Mouse (Mus musculus) embryonic facial prominence, embryonic 11.5 days (tissue): ENCODE measurements around the gene Mad2l1bp. TPM values are rescaled to one million over a fixed set of nuclear protein-coding genes. Genes with fewer than 3 reads are reported as not detected.

ENCODE experiments used
- ATAC-seq: fragments of 200-750 bp; cut with Nextera tagmentation; replicated peaks from 2 replicates; pipeline ENCODE4 v1.8.0; 2017; ENCODE audit warnings: low read depth; ENCODE audit not compliant: insufficient number of reproducible peaks, low FRiP score, low TSS enrichment
- DNase-seq: peaks from one replicate; pipeline ENCODE4 v3.0.0-alpha.2; 2015; ENCODE audit warnings: low spot score
- H3K27ac ChIP-seq: fragments of 300-500 bp; sonication (generic); replicated peaks from 2 replicates; pipeline ENCODE4 v1.5.1; 2014; ENCODE audit warnings: mild to moderate bottlenecking, low read depth, low read length, control low read depth
- H3K27me3 ChIP-seq: fragments of 300-500 bp; sonication (generic); 2 replicates; pipeline ENCODE4 v1.6.1; 2014; ENCODE audit warnings: mild to moderate bottlenecking, low read length, moderate library complexity, mixed read lengths; ENCODE audit not compliant: control insufficient read depth, insufficient read depth
- H3K36me3 ChIP-seq: fragments of 300-500 bp; sonication (generic); replicated peaks from 2 replicates; pipeline ENCODE4 v1.6.1; 2014; ENCODE audit warnings: low read depth, mild to moderate bottlenecking, low read length, moderate library complexity, mixed read lengths; ENCODE audit not compliant: control insufficient read depth, insufficient read depth
- H3K4me1 ChIP-seq: fragments of 300-500 bp; sonication (generic); 2 replicates; pipeline ENCODE4 v1.6.1; 2014; ENCODE audit warnings: low read length, mixed read lengths; ENCODE audit not compliant: control insufficient read depth, insufficient read depth
- H3K4me2 ChIP-seq: fragments of 300-500 bp; sonication (generic); 2 replicates; pipeline ENCODE4 v1.6.1; 2014; ENCODE audit warnings: low read depth, mild to moderate bottlenecking, control low read depth, low read length, moderate library complexity
- H3K4me3 ChIP-seq: fragments of 300-500 bp; sonication (generic); 2 replicates; pipeline ENCODE4 v1.5.1; 2014; ENCODE audit warnings: low read depth, low read length, control low read depth
- H3K9ac ChIP-seq: fragments of 300-500 bp; sonication (generic); replicated peaks from 2 replicates; pipeline ENCODE4 v1.6.1; 2014; ENCODE audit warnings: mild to moderate bottlenecking, control low read depth, low read length
- H3K9me3 ChIP-seq: fragments of 300-500 bp; sonication (generic); replicated peaks from 2 replicates; pipeline ENCODE4 v1.6.1; 2016; ENCODE audit warnings: mild to moderate bottlenecking, low read length, inconsistent platforms, mixed read lengths; ENCODE audit not compliant: control insufficient read depth
- WGBS: fragments of 180-500 bp; shearing (Covaris S2); extraction: QIAGEN DNeasy Blood & Tissue Kit; methylation state at CpG from one replicate; pipeline ENCODE4 v1.1.7; 2014; 5-methylcytosine and 5-hydroxymethylcytosine counted together
- polyA plus RNA-seq: library from polyadenylated mRNA; unstranded; fragments of >200 nt; fragmentation: Nextera tagmentation; extraction: Ambion mirVana; gene quantifications from 2 replicates; pipeline ENCODE4 v1.2.1, GENCODE M21; 2014

The Mad2l1bp gene
- polyA plus RNA-seq, 1 experiment from 2014 or later = 37.1 TPM

- Histone ChIP-seq H3K4me1 (no peaks in the 10 kb centered on the region), H3K4me3 (no peak overlapping the region), H3K4me2 (no peak overlapping the region), H3K27me3 (no peaks in the 10 kb centered on the region), H3K27ac (no peak overlapping the region), H3K36me3 (peaks cover 13% of the 10 kb centered on the region), H3K9ac (no peak overlapping the region), H3K9me3 (no peaks in the 10 kb centered on the region)
- ATAC-seq (no peak), DNase-seq (no peak)
- 71% methylated on average over 6 of the region's 6 CpGs for WGBS
Measured at GRCm38 (mm10) chr17:46127814-46128493, 25.4 kb downstream of the Mad2l1bp start.

- WGBS = 83% methylated on average over 6 of the region's 6 CpGs
- no peak overlapping the region for H3K27ac ChIP-seq
- no peaks in the 10 kb centered on the region for H3K27me3 ChIP-seq
- H3K4me3 ChIP-seq = no peak overlapping the region
- H3K9ac ChIP-seq = no peak overlapping the region
- peaks cover 13% of the 10 kb centered on the region for H3K36me3 ChIP-seq
- no peak for DNase-seq
- no peaks in the 10 kb centered on the region for H3K9me3 ChIP-seq
- no peak for ATAC-seq
- no peak overlapping the region for H3K4me2 ChIP-seq
- H3K4me1 ChIP-seq = no peaks in the 10 kb centered on the region
Measured at GRCm38 (mm10) chr17:46126608-46127007, 26.7 kb downstream of the Mad2l1bp start.

- Histone ChIP-seq H3K36me3 (peaks cover 13% of the 10 kb centered on the region), H3K9me3 (no peaks in the 10 kb centered on the region), H3K4me3 (no peak overlapping the region), H3K27ac (no peak overlapping the region), H3K4me2 (no peak overlapping the region), H3K4me1 (no peaks in the 10 kb centered on the region), H3K27me3 (no peaks in the 10 kb centered on the region), H3K9ac (no peak overlapping the region)
- DNase-seq (no peak), ATAC-seq (no peak)
- WGBS = 90% methylated on average over 12 of the region's 12 CpGs
Measured at GRCm38 (mm10) chr17:46123953-46124700, 29.2 kb downstream of the Mad2l1bp start.

- no peaks in the 10 kb centered on the region for H3K27me3 ChIP-seq
- no peak overlapping the region for H3K4me2 ChIP-seq
- DNase-seq (no peak), ATAC-seq (no peak)
- no peak overlapping the region for H3K9ac ChIP-seq
- H3K4me1 ChIP-seq = no peaks in the 10 kb centered on the region
- 94% methylated on average over 4 of the region's 4 CpGs for WGBS
- no peak overlapping the region for H3K27ac ChIP-seq
- no peak overlapping the region for H3K4me3 ChIP-seq
- H3K9me3 ChIP-seq = no peaks in the 10 kb centered on the region
- H3K36me3 ChIP-seq = peaks cover 8% of the 10 kb centered on the region
Measured at GRCm38 (mm10) chr17:46123285-46123684, 30.1 kb downstream of the Mad2l1bp start.

GRCm38 (mm10) chr17:46122791-46123190, 30.6 kb downstream of the Mad2l1bp start:
- no peak overlapping the region for H3K27ac ChIP-seq
- H3K9ac ChIP-seq = no peak overlapping the region
- no peak for DNase-seq
- no peak for ATAC-seq
- no peak overlapping the region for H3K4me3 ChIP-seq
- H3K36me3 ChIP-seq = peaks cover 8% of the 10 kb centered on the region
- H3K9me3 ChIP-seq = no peaks in the 10 kb centered on the region
- WGBS = 96% methylated on average over 4 of the region's 4 CpGs
- no peak overlapping the region for H3K4me2 ChIP-seq
- H3K4me1 ChIP-seq = no peaks in the 10 kb centered on the region
- H3K27me3 ChIP-seq = no peaks in the 10 kb centered on the region

GRCm38 (mm10) chr17:46119641-46120040, 33.7 kb downstream of the Mad2l1bp start:
- H3K27me3 ChIP-seq = no peaks in the 10 kb centered on the region
- ATAC-seq = no peak
- H3K4me2 ChIP-seq = no peak overlapping the region
- WGBS = 87% methylated on average over 10 of the region's 10 CpGs
- H3K36me3 ChIP-seq = peaks cover 8% of the 10 kb centered on the region; the same call in 1 of the 2 replicates
- H3K9ac ChIP-seq = no peak overlapping the region
- H3K9me3 ChIP-seq = no peaks in the 10 kb centered on the region
- H3K4me1 ChIP-seq = peaks cover 3% of the 10 kb centered on the region; the same call in 1 of the 2 replicates
- no peak overlapping the region for H3K27ac ChIP-seq
- no peak overlapping the region for H3K4me3 ChIP-seq
- DNase-seq = no peak

GRCm38 (mm10) chr17:46118423-46118850, 34.9 kb downstream of the Mad2l1bp start:
- peaks cover 5% of the 10 kb centered on the region; the same call in 1 of the 2 replicates for H3K36me3 ChIP-seq
- ATAC-seq = no peak
- no peaks in the 10 kb centered on the region for H3K27me3 ChIP-seq
- no peak overlapping the region for H3K4me2 ChIP-seq
- peaks cover 3% of the 10 kb centered on the region; the same call in 1 of the 2 replicates for H3K4me1 ChIP-seq
- no peak overlapping the region for H3K9ac ChIP-seq
- H3K27ac ChIP-seq = no peak overlapping the region
- no peaks in the 10 kb centered on the region for H3K9me3 ChIP-seq
- no peak overlapping the region for H3K4me3 ChIP-seq
- 87% methylated on average over 4 of the region's 4 CpGs for WGBS
- no peak for DNase-seq
